Mouse (Mus musculus) heart, adult 2 months (tissue): ENCODE results near the gene Vstm4.

Experiments
- CTCF ChIP-seq: fragments of 200-600 bp; IDR thresholded peaks from 2 replicates; pipeline ENCODE4 v1.8.1; 2022; ENCODE audit warnings: antibody characterized with exemption, mild to moderate bottlenecking, moderate library complexity
- POLR2A ChIP-seq: fragments of 200-500 bp; IDR thresholded peaks from 2 replicates; pipeline ENCODE4 v1.6.1; 2011; ENCODE audit warnings: mild to moderate bottlenecking, low read depth, low read length, control low read depth; ENCODE audit not compliant: insufficient read depth

GRCm38 (mm10) chr14:32923871-32924270, 67.3 kb downstream of the Vstm4 start:
- TF ChIP-seq CTCF (no peak), POLR2A (no peak)
